Mouse (Mus musculus) lung, postnatal 0 days (tissue): ENCODE measurements around the gene Pmfbp1.

ENCODE experiments used
- CTCF ChIP-seq: IDR thresholded peaks from 2 replicates; pipeline ENCODE4 v1.5.1; 2016; ENCODE audit warnings: antibody characterized with exemption, mild to moderate bottlenecking
- EP300 ChIP-seq: IDR thresholded peaks from 2 replicates; pipeline ENCODE4 v1.6.1; 2016; ENCODE audit warnings: antibody characterized with exemption, mild to moderate bottlenecking, control low read depth

DNA sequence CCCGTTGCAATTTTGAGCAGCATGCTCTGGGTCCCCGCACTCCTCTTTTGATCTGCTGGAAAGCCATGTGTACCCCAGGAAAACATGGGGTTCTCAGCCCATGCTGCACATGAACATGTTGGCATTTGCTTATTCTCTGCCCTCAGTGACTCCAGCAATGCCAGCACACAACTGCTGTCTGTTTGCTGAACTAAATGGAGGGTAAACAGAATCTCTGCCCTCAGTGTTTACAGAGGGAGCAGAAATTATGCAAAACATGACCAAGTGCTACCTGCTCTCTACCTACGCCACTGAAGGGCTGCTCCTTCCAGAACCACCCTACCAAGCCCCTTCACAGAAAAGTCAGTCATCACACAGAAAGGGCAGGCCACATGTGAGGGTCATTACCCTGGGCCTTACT lies 91.0 kb downstream of the Pmfbp1 start:
- no peak for TF ChIP-seq CTCF
- no peak for TF ChIP-seq EP300
